Mouse (Mus musculus) frontal cortex, adult 2 months (tissue): ENCODE measurements at regions not wholly inside any gene's neighbourhood (a gene's known extent, or its start where the extent isn't known, plus 50 kb on each side); places are given as distances from the start of the nearest gene placed in this dataset.
A peak's percentile ranks its signal among the peaks of the same experiment; 100 is the strongest.

Source experiments
- DNase-seq, 2 experiments: peaks; one replicate each; pipeline ENCODE4 v3.0.0; 2022; ENCODE audit warnings: low spot score in 1 of 2; ENCODE audit errors: extremely low spot score in 1 of 2

GRCm38 (mm10) chr16:69800955-69801598, 62.5 kb downstream of the Speer2 start:
- no peak for DNase-seq

GRCm38 (mm10) chr16:69796299-69796698, 67.2 kb downstream of the Speer2 start:
- no peak for DNase-seq

- no peak for DNase-seq
These were observed 72.9 kb downstream of the Speer2 start for GRCm38 (mm10) chr16:69790671-69791070.

- peak; percentile 4 to 65 for DNase-seq
These were observed 92.8 kb downstream of the Speer2 start for GRCm38 (mm10) chr16:69770768-69771167.
